Mouse (Mus musculus) stomach, postnatal 0 days (tissue): Measurements from ENCODE around the gene Ndufs4.

Source experiments
- CTCF ChIP-seq: IDR thresholded peaks from 2 replicates; pipeline ENCODE4 v1.5.1; 2016; ENCODE audit warnings: antibody characterized with exemption, low read depth, mild to moderate bottlenecking, moderate library complexity
- EP300 ChIP-seq: optimal IDR thresholded peaks from 2 replicates; pipeline ENCODE3; 2016; ENCODE audit warnings: antibody characterized with exemption

DNA sequence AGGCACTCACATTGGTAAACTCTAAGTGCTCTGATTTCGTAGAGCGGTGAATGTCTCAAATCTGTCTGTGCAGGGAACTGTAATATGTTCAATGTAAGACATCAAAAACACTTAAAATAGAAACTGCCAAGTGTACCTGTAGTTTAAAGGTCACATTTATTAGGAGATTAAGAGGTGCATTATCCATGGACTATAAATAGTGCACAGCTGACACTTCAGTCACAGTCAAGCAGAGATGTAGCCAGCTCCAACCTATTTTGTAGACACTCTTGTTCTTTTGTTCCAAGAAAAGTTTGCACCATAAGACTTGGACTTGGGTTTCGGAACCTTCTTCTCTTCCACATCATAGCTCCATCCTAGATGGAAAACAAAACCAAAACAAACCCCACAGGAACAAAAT is 99.5 kb downstream of the Ndufs4 start:
- no peak for TF ChIP-seq CTCF
- no peak for TF ChIP-seq EP300
